Mouse (Mus musculus) testis, postnatal 10 days (tissue): ENCODE results near the gene Tmc8.
"Not testable (repeated sequence)": the region's sequence is repeated elsewhere in the genome, so short reads cannot be mapped to it uniquely, and the experiment has no call there.

Experiments used
- DNase-seq: peaks from one replicate; pipeline ENCODE4 v3.0.0; 2021; ENCODE audit warnings: low spot score

The Tmc8 gene

DNA sequence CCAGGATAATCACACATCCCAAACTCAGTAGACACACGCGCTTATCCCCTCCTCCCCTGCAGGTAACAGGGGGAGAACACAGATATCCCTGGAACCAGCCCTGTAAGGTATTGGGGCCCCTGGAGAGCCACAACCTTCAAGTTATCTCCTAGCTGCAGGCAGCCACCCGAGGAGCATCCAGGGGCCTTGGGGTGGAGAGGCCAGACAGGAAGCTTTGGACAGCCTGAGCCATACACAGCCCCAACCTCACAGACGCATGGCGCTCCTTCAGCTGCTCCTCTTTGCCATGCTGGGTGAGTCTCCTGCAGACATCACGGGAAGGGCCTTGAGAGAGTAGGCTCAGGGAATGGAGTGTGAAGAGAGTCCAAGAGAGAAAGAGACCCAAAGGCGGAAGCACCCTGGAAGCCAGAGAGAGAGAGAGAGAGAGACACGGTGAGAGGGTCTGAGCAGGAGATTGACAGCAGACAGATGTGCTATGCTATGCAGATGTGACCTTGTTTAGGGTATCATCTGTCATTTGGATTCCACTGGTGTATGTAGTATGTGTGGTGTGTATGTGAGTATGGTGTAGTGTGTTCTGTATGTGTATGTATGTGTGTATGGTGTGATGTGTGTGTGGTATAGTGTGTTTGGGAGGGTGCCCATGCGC, 15.8 kb downstream of the Tmc8 start, which contains the start of gene 6030468B19Rik:
TSS of gene 6030468B19Rik (plus strand) at position 150 of the 649 bp plus-strand sequence.
- DNase-seq = no peak

DNA sequence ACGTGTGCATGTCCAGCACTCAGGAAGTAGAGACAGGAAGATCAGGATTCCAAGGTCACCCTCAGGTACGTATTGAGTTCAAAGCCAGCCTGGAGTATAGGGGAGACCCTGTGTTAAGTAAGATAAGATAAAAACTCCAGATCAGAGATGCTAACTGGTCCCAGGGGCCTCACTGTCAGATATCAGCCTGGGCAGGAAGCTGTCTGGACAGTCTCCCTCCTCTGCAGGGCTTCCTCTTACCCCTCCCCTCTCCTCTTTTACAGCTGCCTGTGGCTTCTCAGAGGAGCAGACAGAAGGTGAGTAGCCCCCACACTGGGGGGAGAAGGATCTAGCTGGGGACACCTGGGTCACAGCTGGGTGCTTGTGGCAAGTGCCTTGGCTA, 16.3 kb downstream of the Tmc8 start:
- no peak for DNase-seq

- DNase-seq = no peak
These were observed 17.3 kb downstream of the Tmc8 start for GRCm38 (mm10) chr11:117799174-117799573.

DNA sequence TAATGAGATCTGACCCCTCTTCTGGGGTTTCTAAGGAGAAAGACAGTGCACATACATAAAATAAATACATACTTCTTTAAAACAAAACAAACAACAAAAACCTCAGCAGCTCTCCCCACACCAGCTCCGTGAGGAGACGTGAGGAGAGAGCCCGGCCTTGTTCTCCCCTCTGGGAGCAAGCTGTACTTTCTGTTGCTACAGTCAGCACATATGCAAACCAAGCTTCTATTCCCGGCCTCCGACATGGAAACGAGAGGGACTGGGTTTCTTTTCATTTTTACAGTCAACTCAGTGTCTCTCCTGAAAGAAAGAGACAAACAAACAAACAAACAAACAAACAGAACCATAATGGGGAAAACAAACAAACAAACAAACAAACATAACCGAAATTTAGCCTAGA, 18.2 kb downstream of the Tmc8 start:
- DNase-seq = no peak

DNA sequence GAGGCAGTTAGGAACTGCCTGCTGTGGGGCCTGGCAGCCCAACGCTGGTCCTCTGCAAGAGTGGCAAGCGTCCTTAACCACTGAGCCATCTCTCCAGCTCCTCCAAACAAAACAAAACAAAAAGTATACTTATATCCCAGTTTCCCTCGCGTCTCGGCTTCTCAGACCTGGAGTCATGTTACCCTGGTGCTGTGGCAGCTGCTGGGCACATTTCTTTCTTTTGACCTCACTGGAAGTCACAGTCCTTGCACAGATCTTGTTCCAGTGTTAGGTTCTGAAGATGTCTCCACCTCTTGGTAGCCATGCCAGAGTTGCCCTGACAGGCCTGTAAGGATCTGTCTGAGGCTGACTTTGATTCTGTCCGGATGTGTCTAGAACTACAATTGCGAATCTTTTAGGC, 19.8 kb downstream of the Tmc8 start:
- DNase-seq = no peak

DNA sequence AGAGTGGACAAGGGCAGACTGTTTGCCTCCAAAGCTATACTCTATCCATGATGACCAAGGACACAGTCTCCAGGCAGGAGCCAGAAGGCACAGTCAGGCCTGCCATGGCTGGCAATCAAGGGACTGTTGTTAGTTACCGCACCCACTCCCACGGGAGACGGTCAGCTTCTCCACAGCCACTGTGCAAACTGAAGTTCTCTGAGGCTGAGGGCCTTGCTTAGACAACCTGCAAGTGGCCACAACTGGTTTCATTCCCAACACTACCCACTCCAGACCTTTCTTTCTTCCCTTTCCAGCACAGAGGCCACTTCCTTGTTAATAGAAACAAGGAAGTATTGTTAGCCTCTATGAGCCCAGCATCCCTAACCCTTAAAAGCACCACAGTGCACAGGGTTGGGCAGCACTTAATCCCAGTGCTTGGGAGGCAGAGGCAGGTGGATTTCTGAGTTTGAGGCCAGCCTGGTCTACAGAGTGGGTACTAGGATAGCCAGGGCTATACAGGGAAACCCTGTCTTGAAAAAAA, 21.4 kb downstream of the Tmc8 start:
- no peak for DNase-seq

DNA sequence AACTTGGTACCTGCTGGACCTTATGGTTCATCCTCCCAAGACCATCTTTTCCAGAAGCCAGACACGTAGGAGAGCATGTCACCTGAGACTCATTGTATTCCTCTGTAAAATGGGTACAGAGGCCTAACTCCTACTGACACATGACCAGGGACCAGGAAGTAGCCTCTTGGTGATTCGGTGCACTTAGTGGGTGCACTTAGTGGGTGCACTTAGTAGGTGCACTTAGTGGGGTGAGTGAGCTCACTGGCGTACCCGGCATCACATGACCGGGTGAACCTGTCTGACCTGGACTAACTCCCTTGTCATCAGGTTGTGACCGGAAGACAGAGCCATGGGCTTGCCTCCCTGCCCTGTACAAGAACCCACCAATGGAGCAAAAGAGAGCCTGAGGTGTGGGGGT, 24.9 kb downstream of the Tmc8 start:
- DNase-seq = no peak

DNA sequence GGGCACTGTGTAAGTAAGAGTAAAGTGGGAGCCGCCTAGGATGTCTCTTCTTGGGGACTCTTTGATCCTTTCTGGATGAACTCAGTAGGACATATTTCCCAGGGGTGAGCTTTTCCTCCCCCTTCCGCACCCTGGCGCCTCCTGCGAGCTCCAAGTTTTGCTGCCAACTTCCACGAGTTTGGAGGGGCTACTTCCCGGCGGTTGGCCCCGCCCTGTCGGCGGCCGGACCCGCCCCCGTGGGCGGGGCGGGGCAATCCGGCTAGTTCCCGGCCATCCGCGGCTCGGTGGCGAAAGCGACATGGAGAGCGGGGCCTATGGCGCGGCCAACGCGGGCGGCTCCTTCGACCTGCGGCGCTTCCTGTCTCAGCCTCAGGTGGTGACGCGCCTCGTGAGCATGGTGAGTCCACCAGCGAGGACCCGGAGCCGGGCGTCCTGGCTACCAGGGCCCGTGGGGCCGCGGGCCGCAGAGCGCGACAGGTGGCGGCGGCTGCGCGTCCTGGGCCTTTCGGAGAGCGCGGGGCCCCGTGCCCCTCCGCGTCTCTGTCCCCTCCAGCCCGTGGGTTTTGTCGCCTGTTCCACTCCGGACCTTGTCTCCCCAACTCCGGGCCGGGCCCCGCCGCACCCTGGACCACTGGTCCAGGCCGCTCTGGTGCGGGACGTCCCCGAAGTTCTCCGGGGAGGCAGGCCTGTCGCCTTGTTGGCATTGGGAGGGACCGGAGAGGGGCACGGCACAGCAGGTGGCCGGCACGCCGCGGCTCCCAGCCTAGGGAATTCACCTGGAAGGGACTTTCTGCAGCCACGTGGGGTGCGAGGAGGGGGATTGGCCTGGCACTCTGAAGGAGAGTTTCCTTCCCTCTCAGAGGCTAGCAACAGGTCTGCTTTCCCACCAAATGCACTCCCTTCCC, 27.8 kb downstream of the Tmc8 start, which contains the start of the genes Gm20708 and Syngr2:
TSS of gene Gm20708 (plus strand) at position 262 of the 905 bp plus-strand sequence.
TSS of gene Syngr2 (plus strand) at position 262 of the 905 bp plus-strand sequence.
- DNase-seq = peak; percentile 85

DNA sequence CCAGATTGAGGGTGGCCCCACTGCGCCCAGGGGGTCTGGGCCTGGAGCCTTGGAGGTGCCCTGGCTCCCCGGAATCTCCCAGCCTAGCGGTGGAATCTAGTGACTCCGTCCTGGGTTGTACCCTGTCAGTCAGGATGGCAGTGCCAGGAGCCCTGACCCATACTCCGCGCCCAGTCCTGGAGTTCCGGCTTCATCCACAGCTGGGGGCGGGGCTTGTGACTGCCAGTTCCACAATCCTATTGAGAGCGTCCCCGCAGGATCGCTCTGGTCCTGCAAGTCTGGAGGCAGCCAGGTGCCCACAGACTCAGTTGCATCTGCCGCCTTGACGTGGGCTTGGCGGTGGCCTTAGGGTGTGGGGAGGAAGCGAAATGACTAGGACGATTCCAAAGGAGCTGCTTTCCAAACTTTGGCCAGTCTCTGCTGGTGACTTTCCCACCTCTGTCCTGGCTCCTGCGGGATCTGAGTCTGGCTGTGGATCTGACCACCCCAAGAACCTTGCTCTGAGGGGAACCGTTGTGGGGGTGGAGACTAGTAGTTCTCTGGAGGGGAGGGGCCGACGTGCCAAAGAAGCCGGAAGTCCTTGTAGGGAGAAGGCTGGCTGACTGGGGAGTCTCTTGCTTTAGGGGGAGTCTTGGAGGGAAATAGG, 28.6 kb downstream of the Tmc8 start:
- peak; percentile 95 for DNase-seq

DNA sequence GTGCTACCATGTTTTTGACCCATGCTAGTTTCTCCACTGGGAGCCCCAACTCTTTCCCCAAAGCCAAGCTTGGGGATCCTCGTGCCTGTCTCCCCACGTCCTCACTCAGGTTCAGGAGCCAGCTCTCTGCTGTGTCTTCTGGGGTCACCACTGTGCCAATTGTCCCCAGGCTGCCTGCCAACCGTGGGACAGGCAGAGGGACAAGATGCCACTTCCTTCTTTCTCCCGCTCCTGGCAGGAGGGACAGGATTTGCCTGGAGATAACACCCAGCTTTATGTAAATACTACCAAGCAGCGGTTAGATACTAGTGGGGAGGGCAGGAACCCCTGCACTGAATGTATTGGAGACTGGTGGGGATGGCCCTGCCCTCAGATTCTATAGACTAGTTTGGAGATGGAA, 32.0 kb downstream of the Tmc8 start:
- DNase-seq = no peak

DNA sequence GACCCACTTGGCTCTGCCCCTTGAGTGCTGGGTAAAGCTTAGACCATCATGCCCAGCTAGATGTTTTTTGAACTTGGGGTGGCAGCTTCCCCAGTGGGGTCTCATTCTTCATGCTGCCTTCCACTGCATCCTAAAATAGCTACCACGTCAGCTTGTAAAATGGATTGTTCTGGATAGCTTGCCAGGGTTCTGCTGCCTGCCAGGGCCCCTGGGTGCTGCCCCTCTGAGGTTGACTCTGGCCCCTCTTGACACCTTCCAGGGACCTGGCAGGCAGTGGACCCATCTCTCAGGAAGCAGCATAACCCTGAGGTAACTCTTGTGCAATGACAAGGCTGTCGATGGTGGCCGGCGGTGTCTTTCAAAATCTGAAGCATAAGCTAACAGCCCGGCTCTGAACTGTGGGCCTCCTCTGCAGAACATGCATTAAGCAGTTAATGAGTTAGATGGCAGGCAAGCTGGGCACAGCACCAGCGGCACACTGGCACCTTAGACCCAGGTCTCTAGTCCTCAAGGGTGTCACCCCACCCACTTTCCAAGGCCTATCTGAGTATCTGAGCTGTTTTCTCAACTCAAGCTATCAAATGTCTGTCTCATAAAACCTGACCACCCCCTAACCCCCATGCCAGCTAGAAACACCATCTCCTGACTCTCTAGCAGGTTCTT, 33.0 kb downstream of the Tmc8 start:
- DNase-seq = no peak

DNA sequence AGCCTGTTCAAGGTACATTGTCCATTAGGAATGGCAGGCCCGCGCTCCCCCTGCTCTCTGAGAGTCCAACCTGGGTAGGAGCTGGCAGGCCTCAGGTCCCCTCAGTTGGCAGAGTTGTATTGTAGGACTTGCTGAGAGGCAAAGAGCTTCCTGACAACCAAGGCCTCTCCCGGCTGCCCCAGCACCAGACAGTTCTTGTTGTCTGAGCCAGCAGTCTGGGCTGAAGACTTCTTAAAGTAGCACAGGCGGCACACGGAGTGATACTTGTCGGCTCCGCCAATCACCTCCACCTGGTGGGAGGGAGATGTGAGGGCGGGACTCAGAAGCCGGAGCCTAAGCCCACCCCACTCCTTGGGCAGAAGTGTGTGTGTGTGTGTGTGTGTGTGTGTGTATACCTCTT, 34.0 kb downstream of the Tmc8 start:
- not testable (repeated sequence) for DNase-seq

DNA sequence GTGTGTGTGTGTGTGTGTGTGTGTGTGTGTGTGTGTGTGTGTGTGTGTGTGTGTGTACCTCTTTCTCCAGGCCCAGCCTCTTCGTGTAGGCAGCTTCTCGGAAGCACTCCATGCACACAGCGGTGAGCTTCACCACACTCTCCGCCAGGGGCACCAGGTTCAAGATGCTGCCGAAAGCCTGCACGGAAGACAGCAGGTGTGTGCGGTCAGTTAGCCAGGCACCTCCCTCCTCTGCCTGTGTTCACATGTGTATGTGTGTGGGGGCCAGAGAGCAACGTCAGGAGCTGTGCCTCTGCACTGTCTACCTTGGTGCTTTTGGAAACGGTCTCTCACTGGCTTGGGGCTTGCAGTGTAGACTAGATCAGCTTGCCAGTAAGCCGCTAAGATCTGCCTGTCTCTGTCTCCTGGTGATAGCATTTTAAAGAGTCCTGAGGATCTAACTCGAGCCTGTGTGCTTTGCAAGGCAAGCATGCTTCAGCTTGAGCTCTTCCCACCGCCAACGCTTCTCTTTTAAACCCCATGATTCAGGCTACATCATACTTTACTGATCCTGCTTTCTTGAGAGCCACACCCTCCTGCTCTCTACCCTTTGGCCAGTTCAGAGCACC, 34.6 kb downstream of the Tmc8 start:
- no peak for DNase-seq

DNA sequence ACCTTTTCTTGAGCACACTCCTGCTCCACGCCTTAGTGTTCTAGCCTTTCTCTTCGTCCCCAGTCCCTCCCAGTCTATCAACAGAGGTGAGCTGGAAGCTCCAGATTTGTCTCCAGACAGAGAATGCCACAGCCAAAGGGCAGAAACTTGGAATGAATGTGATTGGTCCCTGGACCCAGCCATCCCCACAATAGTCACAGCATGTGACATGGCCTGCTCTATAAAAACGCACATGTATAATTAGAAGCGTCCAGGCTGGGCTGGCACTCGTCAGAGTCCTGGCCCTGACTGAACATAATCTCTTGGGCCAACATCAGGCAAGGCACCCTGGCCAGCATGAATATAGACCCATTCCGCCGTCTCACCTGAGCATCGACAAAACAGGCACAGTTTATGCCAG, 37.2 kb downstream of the Tmc8 start:
- no peak for DNase-seq

- no peak for DNase-seq
These were observed 38.3 kb downstream of the Tmc8 start for GRCm38 (mm10) chr11:117820173-117820572.

DNA sequence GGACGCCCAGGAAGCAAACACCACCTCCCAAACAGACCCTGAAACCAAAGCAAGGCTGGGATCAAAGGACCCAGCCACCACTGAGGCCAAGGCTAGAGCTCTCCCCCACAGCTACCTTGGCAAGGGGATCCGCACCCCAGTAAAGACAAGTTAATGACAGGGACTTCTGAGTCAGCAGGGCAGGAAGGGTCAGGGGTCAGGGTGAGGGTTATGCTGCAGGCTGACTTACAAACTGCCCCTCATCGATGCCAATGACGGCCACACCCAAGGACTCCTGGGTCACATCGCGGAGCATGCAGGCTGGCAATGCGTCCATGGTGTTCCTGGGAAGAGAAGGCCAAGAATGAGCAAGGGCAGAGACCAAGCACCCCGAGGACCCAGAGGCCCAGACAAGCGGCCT, 40.0 kb downstream of the Tmc8 start:
- DNase-seq = no peak

- DNase-seq = peak; percentile 67
These were observed 40.9 kb downstream of the Tmc8 start for GRCm38 (mm10) chr11:117822728-117823241.

DNA sequence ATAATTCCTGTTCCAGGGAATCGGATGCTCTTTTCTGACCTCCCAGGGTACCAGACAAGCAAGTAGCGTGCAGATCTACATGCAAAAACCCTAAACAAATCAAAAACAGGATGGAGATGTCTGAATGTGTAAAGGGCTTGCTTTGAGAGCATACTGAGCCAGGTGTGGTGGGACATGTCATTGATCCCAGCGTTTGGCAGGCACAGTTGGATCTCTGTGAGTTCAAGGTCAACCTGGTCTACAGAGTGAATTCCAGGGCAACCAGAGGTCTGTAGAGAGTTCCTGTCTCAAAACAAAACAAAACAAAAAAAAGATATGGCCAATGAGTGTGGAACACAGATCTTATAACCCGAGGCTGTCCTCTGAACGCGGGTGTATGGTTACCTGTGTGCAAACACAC, 41.5 kb downstream of the Tmc8 start:
- no peak for DNase-seq

DNA sequence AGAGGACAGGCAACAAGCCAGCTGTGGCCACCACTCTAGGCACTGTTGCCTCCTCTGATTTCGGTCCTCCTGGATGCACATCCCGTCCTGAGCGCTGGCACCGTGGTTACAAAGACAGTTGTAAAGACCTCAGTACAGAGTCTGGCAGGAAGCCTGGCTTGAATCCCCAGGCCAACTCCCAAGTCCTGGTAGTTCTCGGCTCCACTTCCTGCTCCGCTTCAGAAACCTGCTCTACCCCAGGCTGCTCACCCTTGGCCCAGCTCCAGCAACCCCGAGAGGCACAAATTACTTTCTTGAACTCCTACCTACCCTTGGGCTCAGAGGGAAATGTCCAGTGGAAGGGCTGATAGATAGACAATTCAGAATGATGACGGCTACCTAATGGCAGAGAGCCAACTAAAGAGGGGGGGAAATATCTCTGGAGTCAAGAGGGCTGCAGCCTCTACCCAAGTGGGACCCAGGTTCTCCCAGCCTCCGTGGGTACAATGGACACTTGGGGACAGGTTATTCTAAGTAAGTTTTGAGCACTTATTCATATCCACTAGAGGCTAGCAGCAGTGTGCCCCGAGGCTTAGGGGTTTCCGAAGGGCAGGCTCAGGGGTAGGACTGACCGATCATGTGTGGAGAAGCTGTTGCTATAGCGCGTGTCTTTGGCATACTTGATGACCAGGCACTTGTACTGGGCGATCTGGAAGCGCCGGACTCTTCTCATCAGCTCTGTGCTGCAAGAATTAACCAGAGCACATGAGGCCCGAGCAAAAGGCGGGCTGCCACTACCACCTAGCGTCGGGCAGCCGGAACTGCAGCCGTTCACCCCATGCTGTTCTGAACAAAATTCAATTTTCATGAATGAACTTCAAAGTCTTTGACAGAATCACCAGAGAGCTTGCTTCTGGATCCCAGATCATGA, 42.4 kb downstream of the Tmc8 start:
- peak; percentile 87 for DNase-seq
